Mouse (Mus musculus) brain, embryonic 14.5 days (tissue): Measurements from ENCODE around the gene Rragc. TPM values are rescaled to one million over a fixed set of nuclear protein-coding genes. Genes with fewer than 3 reads are reported as not detected.

Experiments
- DNase-seq: peaks from one replicate; pipeline ENCODE4 v3.0.0-alpha.2; 2011; ENCODE audit warnings: low read depth
- CTCF ChIP-seq: fragments of 200-500 bp; IDR thresholded peaks from 2 replicates; pipeline ENCODE4 v1.5.1; 2012; ENCODE audit warnings: inconsistent platforms, mild to moderate bottlenecking, moderate library complexity, borderline replicate concordance; ENCODE audit not compliant: insufficient read depth, insufficient read length; ENCODE audit errors: extremely low read depth
- POLR2A ChIP-seq: fragments of 200-500 bp; IDR thresholded peaks from 2 replicates; pipeline ENCODE4 v1.6.1; 2012; ENCODE audit warnings: mild to moderate bottlenecking, inconsistent platforms, borderline replicate concordance; ENCODE audit not compliant: poor library complexity, insufficient read depth, insufficient read length, severe bottlenecking; ENCODE audit errors: extremely low read depth
- polyA plus RNA-seq: library from polyadenylated mRNA; depleted of rRNA; stranded (reverse); fragments of >200 nt; gene quantifications from 2 replicates; pipeline ENCODE4 v1.2.3, GENCODE M21; 2012; rRNA removed

Rragc gene
- polyA plus RNA-seq, 1 experiment = 60.0 TPM

GRCm38 (mm10) chr4:123957492-123957808 lies 40.2 kb downstream of the Rragc start:
- DNase-seq = no peak
- TF ChIP-seq CTCF (no peak), POLR2A (no peak)

DNA sequence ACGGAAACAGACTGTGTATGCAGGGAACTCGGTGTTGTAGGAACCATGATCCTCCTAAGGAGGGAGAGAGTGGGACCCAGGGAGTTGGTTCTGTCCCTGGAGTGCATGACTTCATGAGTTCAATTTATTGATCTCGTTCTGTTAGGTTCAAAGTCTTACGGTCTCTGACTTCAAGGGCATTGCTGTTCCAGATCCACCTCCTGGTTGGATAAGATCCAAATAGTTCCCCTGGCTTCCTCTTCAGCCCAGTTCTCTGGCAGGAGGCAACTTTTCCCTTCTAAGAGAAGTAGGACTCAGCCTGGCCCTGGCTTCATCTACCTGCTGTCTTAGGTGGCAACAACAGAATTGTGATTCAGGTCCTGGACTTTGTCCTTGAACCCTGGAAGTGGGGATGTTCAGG lies 40.6 kb downstream of the Rragc start:
- DNase-seq = no peak
- TF ChIP-seq POLR2A (no peak), CTCF (no peak)

DNA sequence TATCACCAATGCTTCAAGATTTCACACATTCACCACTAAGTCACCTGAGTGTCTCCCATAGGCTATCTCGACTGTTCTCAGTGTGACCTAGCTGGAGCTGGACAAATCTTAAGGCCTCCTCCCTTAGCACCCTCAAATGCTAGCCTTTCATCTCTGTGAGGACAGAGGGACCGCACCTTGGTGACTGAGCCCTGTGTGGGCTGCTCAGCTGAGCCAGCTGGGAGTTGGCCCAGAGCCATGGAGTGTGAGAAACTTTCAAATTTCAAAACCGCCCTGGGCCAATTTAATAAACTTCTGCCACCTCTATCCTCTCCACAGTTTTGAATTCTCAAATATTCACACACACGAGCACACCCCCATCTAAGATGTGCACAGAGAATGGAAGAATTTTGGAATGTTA lies 43.7 kb downstream of the Rragc start:
- DNase-seq = no peak
- TF ChIP-seq CTCF = no peak

- peak; percentile 62 for DNase-seq
- TF ChIP-seq CTCF (no peak), POLR2A (no peak)
These were observed 45.5 kb downstream of the Rragc start for GRCm38 (mm10) chr4:123962721-123963120.

DNA sequence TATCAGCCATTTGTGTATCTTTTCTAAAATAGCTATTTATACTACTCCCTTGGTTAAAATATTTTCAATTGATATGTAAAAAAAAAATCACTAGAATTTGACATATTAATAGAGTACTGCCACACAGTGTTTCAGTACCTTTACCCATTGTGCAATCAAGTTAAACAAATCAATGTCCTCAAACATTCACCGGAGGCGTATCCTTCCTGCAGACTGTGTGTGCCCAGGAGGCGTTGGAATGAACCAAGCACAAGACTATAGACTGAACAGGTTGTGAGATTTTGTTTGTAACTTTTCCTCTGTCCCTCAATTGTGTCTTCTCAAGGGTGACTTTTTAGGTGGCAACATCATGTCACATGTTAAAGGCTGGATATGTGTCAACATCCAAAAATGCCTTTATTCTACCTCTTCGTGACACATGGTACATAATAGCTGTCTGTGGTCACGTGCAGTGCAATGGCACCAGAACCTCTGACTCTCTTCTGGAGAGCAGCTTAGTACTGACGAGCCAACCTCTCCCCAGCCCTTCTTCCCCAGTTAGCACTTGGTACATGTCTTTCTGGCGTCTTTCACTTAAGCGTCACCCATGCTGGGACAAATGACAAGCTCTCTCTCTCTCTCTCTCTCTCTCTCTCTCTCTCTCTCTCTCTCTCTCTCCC lies 51.5 kb downstream of the Rragc start:
- DNase-seq = no peak
- TF ChIP-seq POLR2A (no peak), CTCF (no peak)

- DNase-seq = no peak
- TF ChIP-seq CTCF (no peak), POLR2A (no peak)
These were observed 52.2 kb downstream of the Rragc start for GRCm38 (mm10) chr4:123969458-123969857.

GRCm38 (mm10) chr4:123971059-123971458 lies 53.8 kb downstream of the Rragc start:
- no peak for DNase-seq
- peak; percentile 62; the same call in 1 of the 2 replicates for TF ChIP-seq CTCF
- no peak for TF ChIP-seq POLR2A

DNA sequence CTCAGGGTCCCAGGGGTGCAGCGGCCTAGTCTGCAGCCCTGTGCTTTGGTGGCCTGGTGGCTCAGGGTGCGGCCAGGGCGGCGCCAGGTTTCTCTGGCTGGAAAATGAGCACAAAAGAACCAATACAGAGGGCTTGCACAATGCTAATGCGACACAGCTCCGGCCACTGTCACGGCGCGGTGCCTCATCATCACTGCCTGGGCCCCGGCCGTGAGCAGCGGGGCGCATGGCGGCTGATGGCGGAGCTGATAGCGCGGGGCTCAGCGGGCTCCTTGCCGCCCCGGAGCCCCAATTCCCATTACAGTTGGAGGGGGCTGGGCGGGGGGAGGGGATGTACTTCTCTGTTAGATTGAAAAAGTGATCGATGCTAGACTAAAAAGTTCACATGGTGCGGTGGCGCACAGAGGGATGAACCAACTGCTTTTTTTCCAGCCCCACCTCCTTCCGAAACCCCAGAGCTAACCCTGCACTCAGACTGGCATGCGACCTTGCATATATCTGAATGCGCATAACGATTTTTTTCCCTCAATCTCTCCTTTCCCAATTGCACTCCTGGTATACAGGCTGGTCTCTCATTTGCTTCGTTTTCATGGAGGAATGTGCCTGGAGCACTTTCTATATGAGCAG lies 55.3 kb downstream of the Rragc start:
- DNase-seq = no peak
- TF ChIP-seq CTCF = no peak
- no peak for TF ChIP-seq POLR2A

DNA sequence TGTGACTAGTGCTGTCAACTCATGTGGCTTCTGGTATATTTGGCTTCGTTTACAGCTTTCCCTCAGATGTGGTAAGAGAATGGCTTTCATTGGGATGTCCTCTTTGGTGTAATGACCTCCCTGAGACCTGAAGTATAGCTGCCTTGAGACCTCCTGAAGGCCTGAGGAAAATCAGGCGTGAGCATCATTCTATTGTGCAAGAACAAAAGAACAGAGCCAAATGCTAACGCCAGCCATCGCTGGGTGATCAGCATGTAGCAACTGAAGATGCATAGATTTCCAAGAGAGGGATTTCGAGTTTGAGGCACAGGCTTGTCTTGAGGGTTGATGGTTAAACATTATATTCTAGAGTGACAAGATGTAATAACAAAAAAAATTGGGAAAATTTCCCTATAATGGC lies 64.9 kb downstream of the Rragc start:
- DNase-seq = peak; percentile 12
- no peak for TF ChIP-seq CTCF

Other genes starting within 250 kb of the Rragc start
- 130 and 183 TPM in 2 replicates for gene Macf1, start 233.1 kb upstream of the Rragc start, polyA plus RNA-seq
- 229 and 240 TPM in 2 replicates for gene Ndufs5, start 199.2 kb upstream of the Rragc start, polyA plus RNA-seq
- gene Akirin1, start 167.1 kb upstream of the Rragc start, polyA plus RNA-seq = 63.2 and 74.9 TPM in 2 replicates
- 1.4 and 1.5 TPM in 2 replicates for gene Rhbdl2, start 129.6 kb upstream of the Rragc start, polyA plus RNA-seq
- not detected in 2 replicates for gene 4933427I04Rik, start 57.8 kb upstream of the Rragc start, polyA plus RNA-seq
- 11.1 and 11.7 TPM in 2 replicates for gene Mycbp, start 12.6 kb upstream of the Rragc start, polyA plus RNA-seq
- not detected in 2 replicates for gene 4930535I16Rik, start 576 bp downstream of the Rragc start, polyA plus RNA-seq